Mouse (Mus musculus) MN1 (cell line): Measurements from ENCODE around the gene Gm10999.
"Not testable (repeated sequence)": the region's sequence is repeated elsewhere in the genome, so short reads cannot be mapped to it uniquely, and the experiment has no call there.

Experiments
- DNase-seq: peaks from one replicate; pipeline ENCODE4 v3.0.0-alpha.2; 2016; ENCODE audit warnings: low spot score

Gm10999 gene

GRCm38 (mm10) chr8:129131561-129131960, at the start of gene Gm10999:
Gm10999 (minus strand) TSS chr8:129131661.
- DNase-seq = no peak

- peak; percentile 68 for DNase-seq
Measured at GRCm38 (mm10) chr8:129133475-129133874, 2.0 kb upstream of the Gm10999 start.

GRCm38 (mm10) chr8:129115761-129116160, 15.7 kb downstream of the Gm10999 start:
- DNase-seq = not testable (repeated sequence)
